Mouse (Mus musculus) thymus, adult 2 months (tissue): ENCODE data around the gene Gabbr2.

Experiments used
- CTCF ChIP-seq: fragments of 200-500 bp; IDR thresholded peaks from 2 replicates; pipeline ENCODE4 v1.5.1; 2012; ENCODE audit warnings: mild to moderate bottlenecking, control low read depth, low read length, moderate library complexity, borderline replicate concordance; ENCODE audit not compliant: control insufficient read depth, poor library complexity, insufficient read depth; ENCODE audit errors: extremely low read depth
- POLR2A ChIP-seq: fragments of 200-500 bp; IDR thresholded peaks from 2 replicates; pipeline ENCODE4 v1.6.1; 2012; ENCODE audit warnings: mild to moderate bottlenecking, low read length, control low read depth, moderate library complexity; ENCODE audit not compliant: control insufficient read depth, poor library complexity, insufficient read depth; ENCODE audit errors: extremely low read depth

DNA sequence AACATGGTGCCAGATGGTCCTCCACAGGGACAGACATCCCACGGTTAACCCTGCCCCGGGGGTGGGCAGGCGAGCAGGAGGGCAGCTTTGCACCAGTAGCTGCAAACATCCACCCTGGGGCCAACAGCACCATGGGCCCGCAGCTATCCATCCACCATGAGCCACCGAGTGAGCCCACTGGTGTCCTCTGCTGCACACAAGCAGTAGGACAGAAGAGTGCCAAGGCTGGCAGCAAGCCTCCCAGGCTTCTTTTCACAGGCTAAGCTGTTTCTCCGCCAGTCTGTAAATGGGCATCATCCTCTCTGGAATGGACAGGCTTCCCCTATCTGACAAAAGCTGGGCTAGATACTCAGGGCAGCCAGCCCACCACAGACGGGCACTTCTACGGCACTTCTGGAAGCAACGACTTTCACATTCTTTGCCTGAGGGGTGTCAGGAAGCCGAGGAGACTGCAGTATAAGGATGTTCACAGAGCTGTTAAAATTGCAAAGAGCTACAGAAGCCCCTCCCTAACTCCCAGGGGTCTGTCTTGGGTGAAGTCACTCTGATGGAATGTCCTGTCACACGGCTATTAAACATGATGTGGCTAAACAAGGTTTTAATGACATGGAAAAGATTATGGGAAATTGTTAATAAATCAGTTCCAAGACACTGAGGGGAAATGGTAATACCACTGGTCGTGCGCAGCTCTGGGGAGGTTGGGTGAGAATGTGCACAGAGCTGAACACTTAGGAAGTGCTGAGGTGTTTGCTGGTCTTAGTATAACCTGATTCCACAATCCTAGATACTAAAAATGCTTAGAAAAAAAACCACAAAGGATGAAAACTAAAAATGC, 45.0 kb upstream of the Gabbr2 start:
- TF ChIP-seq POLR2A: no peak
- no peak for TF ChIP-seq CTCF
